Mouse (Mus musculus) natural killer cell, adult 2 months (primary cell): ENCODE measurements around the gene Myo18b.

Experiments
- DNase-seq, 2 experiments: peaks; one replicate each; pipeline ENCODE4 v3.0.0; 2022; ENCODE audit warnings: low spot score in 2 of 2

The Myo18b gene

DNA sequence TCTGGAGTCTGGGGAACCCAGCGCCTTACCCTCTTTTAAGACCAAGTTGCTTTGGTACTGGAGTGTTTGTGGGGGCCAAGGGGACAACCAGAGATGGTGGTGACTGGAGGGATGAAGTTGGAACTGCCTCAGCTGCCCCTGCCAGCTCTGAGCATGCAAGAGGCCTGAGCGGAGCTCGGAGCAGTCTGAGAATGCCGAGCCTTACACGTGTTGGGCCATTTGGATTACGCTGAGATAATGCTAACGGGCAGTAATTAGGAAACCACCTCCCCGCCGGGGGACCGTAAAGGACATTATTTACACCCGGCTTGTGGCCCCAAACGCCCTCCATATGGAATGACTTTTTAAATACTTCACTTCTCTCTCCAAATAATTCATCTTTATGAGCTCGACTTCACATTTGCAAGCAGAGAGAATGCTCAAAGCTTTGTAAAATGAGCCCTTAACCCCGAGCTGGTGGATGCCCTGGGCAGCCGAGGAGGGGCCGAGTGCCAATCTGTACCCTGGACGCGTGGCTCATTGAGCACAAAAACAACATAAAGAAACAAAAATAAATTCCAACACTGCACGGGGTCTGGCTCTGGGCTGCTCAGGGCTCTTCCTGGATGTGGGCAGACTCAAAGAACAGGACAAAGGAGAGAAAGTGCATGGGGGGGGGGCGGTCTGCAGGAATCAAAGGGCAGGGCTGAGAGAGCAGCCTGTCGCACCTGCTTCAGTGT, 148.0 kb downstream of the Myo18b start:
- no peak for DNase-seq

DNA sequence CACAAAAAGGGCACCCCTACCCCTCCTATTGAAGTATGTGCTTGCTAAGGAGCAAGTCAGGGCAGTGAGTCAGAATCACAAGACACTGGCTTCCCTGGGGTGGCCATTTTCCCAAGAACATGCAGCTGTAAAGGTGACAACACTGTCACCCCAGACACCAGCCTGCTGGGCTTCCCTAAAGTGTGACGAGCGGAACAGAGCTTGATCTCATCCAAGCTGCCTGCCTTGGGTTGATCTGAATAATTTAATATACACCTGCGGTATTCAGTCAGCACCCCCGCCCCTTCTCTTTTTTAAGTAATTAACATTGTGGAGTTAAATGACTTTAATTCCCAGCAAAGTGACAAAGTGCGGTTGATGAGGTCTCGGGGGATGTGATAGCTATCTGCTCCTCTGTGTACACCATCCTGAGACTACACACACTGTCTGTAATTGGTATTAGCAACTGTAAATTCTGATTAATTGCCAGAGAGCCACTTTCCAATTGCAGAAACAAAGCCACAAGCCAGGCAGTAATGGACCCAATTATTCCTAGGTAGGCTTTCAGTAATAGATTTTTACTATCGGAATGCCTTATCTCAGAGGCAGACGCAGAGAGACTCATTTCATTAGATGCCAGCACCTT, 148.7 kb downstream of the Myo18b start:
- DNase-seq: no peak

- DNase-seq: no peak
These were observed 151.0 kb downstream of the Myo18b start for GRCm38 (mm10) chr5:112745176-112745575.

DNA sequence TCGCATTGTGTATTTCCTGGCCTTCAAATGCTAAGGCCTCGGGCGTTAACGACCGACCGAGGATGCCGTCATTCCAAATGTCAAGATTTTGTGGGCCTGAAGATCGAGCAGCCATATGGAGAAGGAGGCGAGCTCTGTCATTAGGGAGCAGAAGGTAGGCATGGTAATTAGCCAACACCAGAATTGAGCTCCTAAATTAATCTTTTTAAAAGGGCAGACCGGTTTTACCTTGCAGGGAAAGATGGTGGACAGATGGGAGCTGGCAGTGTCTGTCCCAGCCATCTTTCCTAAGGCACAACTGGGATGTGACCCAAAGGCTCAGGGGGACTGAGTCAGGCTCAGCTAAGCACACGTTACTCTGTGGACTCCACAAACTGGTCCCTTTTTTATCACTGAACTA, 151.6 kb downstream of the Myo18b start:
- DNase-seq: no peak

- no peak for DNase-seq
These were observed 153.0 kb downstream of the Myo18b start for GRCm38 (mm10) chr5:112743121-112743520.

- DNase-seq: no peak
These were observed 155.5 kb downstream of the Myo18b start for GRCm38 (mm10) chr5:112740651-112741050.

DNA sequence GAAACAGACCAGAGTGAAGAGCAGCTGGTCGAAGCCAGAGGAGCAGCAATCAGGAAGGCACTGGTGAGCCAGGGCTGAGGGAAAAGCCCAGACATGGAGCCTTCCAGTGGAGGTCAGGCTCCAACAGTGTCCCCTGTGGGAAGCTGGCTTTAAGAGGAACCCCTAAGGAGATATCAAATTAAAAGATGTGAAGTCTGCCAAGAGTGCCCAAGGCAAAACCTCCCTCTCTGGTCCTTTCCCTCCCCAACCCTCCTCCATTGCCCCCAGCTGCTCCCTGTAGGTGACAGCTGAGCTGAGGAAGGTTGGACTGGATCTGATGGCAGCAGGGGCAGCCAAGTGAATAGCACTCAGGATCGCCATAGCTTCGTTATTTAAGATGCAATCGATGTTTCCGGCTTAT, 161.1 kb downstream of the Myo18b start:
- DNase-seq: no peak

- DNase-seq: no peak
These were observed 165.6 kb downstream of the Myo18b start for GRCm38 (mm10) chr5:112730604-112731003.

- no peak for DNase-seq
These were observed 167.7 kb downstream of the Myo18b start for GRCm38 (mm10) chr5:112728432-112728831.

GRCm38 (mm10) chr5:112718655-112719306, 177.4 kb downstream of the Myo18b start:
- DNase-seq: no peak

DNA sequence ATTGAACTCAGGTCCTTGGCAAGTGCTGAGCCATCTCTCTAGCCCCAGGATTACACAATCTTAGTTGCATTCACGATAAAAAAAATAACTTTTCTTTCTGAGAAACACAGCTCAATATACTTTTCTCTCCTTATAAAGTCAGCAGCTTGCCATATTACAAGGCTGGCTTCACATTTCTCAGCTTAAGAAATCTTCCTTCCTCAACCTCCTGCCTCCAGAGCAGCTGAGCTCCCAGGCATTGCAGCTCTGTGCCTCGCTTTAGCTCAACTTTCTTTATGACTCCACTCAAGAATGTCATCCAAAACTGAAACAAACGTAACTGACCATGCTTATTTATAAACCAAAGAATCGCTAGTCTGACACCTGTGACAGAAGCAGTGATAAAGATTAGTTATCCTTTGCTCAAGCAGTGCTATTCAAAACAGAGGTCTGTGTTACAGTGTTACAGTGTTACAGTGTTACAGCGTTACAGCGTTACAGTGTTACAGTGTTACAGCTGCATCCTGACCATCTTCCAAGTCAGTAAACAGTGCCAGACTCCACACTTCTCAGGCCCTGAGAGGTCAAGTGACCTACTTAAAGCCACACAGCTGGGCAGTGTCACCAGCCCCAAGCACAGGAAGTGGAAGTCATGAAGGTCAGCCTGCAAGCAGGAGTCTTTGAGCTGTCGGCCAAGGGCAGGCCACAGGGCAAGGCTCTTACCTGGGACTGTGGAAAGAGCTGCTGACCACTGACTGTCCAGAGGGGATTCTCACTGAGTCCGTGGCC, 181.3 kb downstream of the Myo18b start:
- DNase-seq: no peak

- DNase-seq: no peak
These were observed 186.3 kb downstream of the Myo18b start for GRCm38 (mm10) chr5:112709831-112710230.

GRCm38 (mm10) chr5:112708441-112708840, 187.7 kb downstream of the Myo18b start:
- DNase-seq: no peak

GRCm38 (mm10) chr5:112707478-112707877, 188.7 kb downstream of the Myo18b start:
- no peak for DNase-seq

- no peak for DNase-seq
These were observed 195.4 kb downstream of the Myo18b start for GRCm38 (mm10) chr5:112700794-112701193.

DNA sequence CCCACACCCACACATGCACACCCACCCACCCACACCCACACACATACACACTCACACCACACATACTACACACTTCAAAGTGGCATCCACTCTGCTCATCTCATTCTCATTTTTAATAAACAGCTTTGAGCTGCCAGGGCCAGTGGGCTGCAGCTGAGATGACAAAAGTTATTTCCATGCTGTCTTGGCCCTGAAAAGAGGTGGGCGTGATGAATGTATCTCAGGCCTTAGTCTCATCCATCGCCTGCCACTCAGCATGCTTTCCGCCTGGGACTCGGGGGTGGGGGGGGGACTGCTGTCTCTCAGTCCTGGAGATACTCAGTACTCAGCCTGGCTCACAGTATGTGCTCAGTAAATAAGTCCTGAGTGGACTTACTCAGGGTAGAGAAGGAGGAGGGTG, 199.5 kb downstream of the Myo18b start:
- DNase-seq: no peak

- no peak for DNase-seq
These were observed 200.9 kb downstream of the Myo18b start for GRCm38 (mm10) chr5:112695254-112695711.

DNA sequence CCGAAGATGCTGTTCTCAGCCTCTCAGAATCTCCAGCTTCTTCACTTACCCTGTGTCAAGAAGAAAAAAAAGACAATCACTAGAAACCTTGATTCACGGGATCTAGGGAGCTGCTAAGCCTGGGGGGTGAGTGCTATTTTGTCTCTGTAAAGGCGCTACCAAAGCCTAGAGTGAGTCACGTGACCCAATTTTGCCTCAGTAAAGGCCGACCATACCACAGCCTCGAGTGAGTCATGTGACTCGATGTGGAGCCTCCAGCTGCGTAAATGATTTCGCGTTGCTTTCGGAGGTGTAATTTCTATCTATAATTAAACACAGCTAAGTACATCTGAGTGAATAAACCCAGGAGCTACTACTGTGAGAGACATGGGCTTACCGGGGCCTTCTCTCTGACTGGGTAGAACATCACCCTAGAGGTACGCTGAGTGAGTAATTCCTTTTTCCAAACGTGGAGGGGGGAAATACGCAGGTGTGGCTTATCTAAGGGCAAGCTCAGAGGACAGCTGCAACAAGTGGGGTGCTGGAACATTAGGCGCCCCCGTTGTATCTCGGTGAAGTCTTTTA, 202.8 kb downstream of the Myo18b start:
- DNase-seq: no peak

DNA sequence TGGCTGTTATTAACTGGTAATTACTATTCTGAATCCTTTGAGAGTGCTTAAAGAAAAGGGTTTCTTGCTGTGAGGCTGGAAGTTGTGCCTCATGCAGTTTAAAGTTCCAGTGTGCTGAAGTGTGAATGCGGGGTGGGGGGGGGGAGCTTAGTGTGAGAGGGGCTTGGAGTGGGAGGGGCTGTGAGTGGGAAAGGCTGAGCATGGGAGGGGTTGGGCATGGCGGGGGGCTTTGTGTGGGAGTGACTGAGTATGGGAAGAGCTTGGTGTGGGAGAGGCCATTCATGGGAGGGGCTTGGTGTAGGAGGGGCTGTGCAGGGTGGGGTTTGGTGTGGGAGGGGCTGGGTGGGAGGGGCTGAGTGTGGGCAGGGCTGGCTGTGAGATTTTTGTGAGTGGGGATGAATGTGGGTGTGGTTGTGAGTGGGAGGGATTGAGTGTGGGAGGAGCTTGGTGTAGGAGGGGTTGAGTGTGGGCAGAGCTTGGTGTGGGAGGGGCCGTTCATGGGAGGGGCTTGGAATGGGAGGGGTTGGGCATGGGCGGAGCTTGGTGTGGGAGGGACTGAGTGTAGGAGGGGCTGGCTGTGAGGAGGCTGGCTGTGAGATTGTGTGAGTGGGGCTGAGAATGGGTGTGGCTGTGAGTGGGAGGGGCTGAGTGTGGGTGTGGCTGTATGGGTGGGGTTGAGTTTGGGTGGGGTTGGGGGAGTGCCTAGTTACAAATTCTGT, 208.9 kb downstream of the Myo18b start:
- no peak for DNase-seq

DNA sequence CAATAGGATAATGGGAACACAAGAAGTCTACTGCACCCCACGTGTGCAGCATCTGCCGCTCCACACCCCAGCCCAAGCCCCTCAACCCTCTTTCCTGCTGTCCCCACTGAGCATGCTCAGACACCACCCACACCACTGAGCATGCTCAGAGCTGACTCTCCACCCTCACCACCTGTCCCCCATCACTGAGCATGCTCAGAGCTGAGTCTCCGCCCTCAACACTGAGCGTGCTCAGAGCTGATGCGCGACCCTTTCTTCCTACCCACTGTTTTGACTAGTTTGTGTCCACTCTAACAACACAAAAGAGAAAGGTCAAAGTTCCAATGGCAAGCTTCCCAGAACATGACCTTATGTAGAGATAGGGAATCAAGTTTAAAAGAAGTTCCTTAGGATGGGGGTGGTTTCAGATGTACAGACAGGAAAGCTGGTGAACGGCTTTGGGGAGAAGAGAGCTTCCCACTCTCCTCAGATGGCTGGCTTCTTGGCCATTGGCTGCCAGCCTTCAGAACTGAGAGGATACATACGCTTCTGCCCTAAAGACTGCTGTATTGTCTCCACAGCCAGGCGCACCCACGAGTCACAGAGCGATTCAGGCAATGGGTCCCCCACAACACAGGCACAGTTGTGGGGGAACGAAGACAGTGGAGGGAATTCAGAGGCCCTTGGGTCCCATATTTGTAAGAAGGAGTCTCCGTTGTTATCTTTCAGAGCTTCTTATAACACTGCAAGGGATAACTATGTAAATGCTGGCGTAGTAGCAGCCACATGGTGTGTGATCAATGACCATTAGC, 209.7 kb downstream of the Myo18b start:
- DNase-seq: no peak
